Mouse (Mus musculus) liver, embryonic 15.5 days (tissue): ENCODE data around the gene Ddc. TPM values are rescaled to one million over a fixed set of nuclear protein-coding genes. Genes with fewer than 3 reads are reported as not detected.

Experiments used
- polyA plus RNA-seq: library from polyadenylated mRNA; unstranded; fragments of >200 nt; fragmentation: Nextera tagmentation; extraction: Ambion mirVana; gene quantifications from 2 replicates; pipeline ENCODE4 v1.2.1, GENCODE M21; 2015

Gene Ddc
- polyA plus RNA-seq, 1 experiment from 2014 or later = 11.1 TPM

Other genes with a start within 250 kb of the Ddc start
- gene Ikzf1, start 213.1 kb downstream of the Ddc start, polyA plus RNA-seq = 33.7 and 35.9 TPM in 2 replicates
- 85.0 and 93.2 TPM in 2 replicates for gene Fignl1, start 89.2 kb downstream of the Ddc start, polyA plus RNA-seq
- 148 and 163 TPM in 2 replicates for gene Grb10, start 140.5 kb upstream of the Ddc start, polyA plus RNA-seq